Comparison of ENCODE assay signal across 11 mouse cellular contexts in the genomic region with DNA sequence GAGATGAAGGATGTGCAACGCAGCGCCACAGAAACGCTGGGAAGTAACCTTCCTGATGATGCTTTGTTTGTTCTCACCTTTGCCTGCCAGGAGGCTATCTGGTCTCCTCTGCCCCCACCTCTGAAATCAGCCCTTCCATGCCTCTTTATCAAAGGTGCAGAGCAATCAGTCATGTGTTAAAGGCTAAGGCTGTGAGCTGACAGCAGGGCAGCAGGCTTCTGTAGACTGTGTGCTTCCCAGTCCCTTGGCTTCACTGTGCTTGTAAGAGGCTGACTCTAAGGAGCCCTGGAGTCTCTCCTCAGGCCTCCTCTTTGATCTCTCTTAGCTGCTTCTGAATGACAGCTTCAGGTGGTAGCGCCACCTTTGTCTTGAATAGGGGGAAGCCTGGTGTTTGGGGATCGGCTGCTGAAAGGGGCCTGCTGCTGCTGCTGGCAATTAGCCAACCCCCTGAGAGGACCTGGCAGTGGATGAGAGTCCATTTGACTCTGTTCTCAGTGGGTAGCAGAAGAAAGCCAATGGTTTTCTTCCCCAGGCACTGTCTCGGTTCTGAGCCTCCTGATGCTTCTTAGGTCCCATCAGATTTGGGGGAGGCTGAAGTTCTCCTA.
DNase-seq lines count a peak whose midpoint lies in the region; ATAC-seq lines count a peak whose summit lies in the region.
"Had no signal": no experiment of that assay in that cellular context is flagged by ENCODE, and none has a peak within 500 bp of the region (broad histone marks: within the 10 kb centered on the region; RNA-seq: fewer than 3 reads in every experiment).

No protein-coding gene starts in this region.

- intact Hi-C loops in heart, postnatal 36 days (cut with DNase I), result no loop called here
- intact Hi-C loops in gastrocnemius, postnatal 36 days (cut with DNase I), result no loop called here

- peaks cover 3% of the 10 kb centered on the region; the same call in 1 of the 2 replicates for H3K4me1 ChIP-seq in heart, embryonic 15.5 days (replicated peaks)
- H3K4me1 ChIP-seq in neural tube, embryonic 14.5 days (ENCODE audit: control insufficient read depth, insufficient read depth, low read length), result peaks cover 4% of the 10 kb centered on the region; the same call in 1 of the 2 replicates
- H3K4me1 ChIP-seq in forebrain, embryonic 15.5 days, result peaks cover 15% of the 10 kb centered on the region
- H3K4me1 ChIP-seq: kidney, embryonic 15.5 days; limb, embryonic 15.5 days had no signal

- WGBS in heart, embryonic 15.5 days, result 14% methylated on average over 6 of the region's 6 CpGs
- 18% methylated on average over 6 of the region's 6 CpGs for WGBS in neural tube, embryonic 14.5 days
- 8% methylated on average over 6 of the region's 6 CpGs for WGBS in forebrain, embryonic 15.5 days

- peak; percentile 55; the same call in 1 of the 2 replicates for ATAC-seq in heart, embryonic 15.5 days (replicated peaks; ENCODE audit: insufficient number of reproducible peaks, insufficient read depth, low FRiP score, low read depth)
- ATAC-seq in neural tube, embryonic 14.5 days (ENCODE audit: low read depth), result peak; percentile 41; the same call in 1 of the 2 replicates
- peak; percentile 63 for ATAC-seq in forebrain, embryonic 15.5 days (replicated peaks)
- ATAC-seq: lung, postnatal 0 days had no signal

- DNase-seq in heart, postnatal 36 days, result no peak
- no peak for DNase-seq in neural tube, embryonic 10.5 days (ENCODE audit: extremely low spot score, low spot score)
- DNase-seq in retina, embryonic 14.5 days (ENCODE audit: low spot score), result peak; percentile 15
- DNase-seq in gastrocnemius, postnatal 36 days, result no peak
- DNase-seq: embryo, embryonic 11 days had no signal

- H3K36me3 ChIP-seq in heart, embryonic 15.5 days, result no peaks in the 10 kb centered on the region
- no peaks in the 10 kb centered on the region for H3K36me3 ChIP-seq in neural tube, embryonic 14.5 days (ENCODE audit: control insufficient read depth, insufficient read depth, low read length)
- no peaks in the 10 kb centered on the region for H3K36me3 ChIP-seq in forebrain, embryonic 15.5 days
- H3K36me3 ChIP-seq: kidney, embryonic 15.5 days; limb, embryonic 15.5 days had no signal

- H3K9ac ChIP-seq in heart, embryonic 15.5 days, result no peak overlapping the region
- no peak overlapping the region for H3K9ac ChIP-seq in neural tube, embryonic 14.5 days (replicated peaks; ENCODE audit: low read depth, low read length)
- no peak overlapping the region for H3K9ac ChIP-seq in forebrain, embryonic 15.5 days (replicated peaks)
- H3K9ac ChIP-seq: kidney, embryonic 15.5 days; limb, embryonic 15.5 days had no signal

- no peak overlapping the region for H3K4me3 ChIP-seq in heart, embryonic 15.5 days
- H3K4me3 ChIP-seq in neural tube, embryonic 14.5 days (ENCODE audit: low read depth, low read length), result no peak overlapping the region
- H3K4me3 ChIP-seq in forebrain, embryonic 15.5 days, result no peak overlapping the region
- H3K4me3 ChIP-seq: kidney, embryonic 15.5 days; limb, embryonic 15.5 days had no signal

- H3K9me3 ChIP-seq in heart, embryonic 15.5 days (replicated peaks), result no peaks in the 10 kb centered on the region
- no peaks in the 10 kb centered on the region for H3K9me3 ChIP-seq in neural tube, embryonic 14.5 days (ENCODE audit: control insufficient read depth, low read length)
- H3K9me3 ChIP-seq in forebrain, embryonic 15.5 days, result no peaks in the 10 kb centered on the region
- H3K9me3 ChIP-seq: kidney, embryonic 15.5 days; limb, embryonic 15.5 days had no signal

- no peak overlapping the region; the same call in 1 of the 2 replicates for H3K4me2 ChIP-seq in heart, embryonic 15.5 days
- no peak overlapping the region for H3K4me2 ChIP-seq in neural tube, embryonic 14.5 days (ENCODE audit: low read depth, low read length)
- H3K4me2 ChIP-seq in forebrain, embryonic 15.5 days (replicated peaks), result no peak overlapping the region
- H3K4me2 ChIP-seq: kidney, embryonic 15.5 days; limb, embryonic 15.5 days had no signal

- H3K27me3 ChIP-seq in heart, embryonic 15.5 days, result peaks cover 5% of the 10 kb centered on the region; the same call in 1 of the 2 replicates
- H3K27me3 ChIP-seq in neural tube, embryonic 14.5 days (ENCODE audit: control insufficient read depth, insufficient read depth, low read length), result no peaks in the 10 kb centered on the region
- no peaks in the 10 kb centered on the region for H3K27me3 ChIP-seq in forebrain, embryonic 15.5 days
- H3K27me3 ChIP-seq: kidney, embryonic 15.5 days; limb, embryonic 15.5 days had no signal

- H3K27ac ChIP-seq in heart, embryonic 15.5 days, result no peak overlapping the region
- H3K27ac ChIP-seq in neural tube, embryonic 14.5 days (ENCODE audit: low read depth, low read length), result no peak overlapping the region
- no peak overlapping the region for H3K27ac ChIP-seq in forebrain, embryonic 15.5 days (replicated peaks)
- H3K27ac ChIP-seq: kidney, embryonic 15.5 days; limb, embryonic 15.5 days had no signal
